Mouse (Mus musculus) frontal cortex, adult 2 months (tissue): ENCODE measurements at regions not wholly inside any gene's neighbourhood (a gene's known extent, or its start where the extent isn't known, plus 50 kb on each side); places are given as distances from the start of the nearest gene placed in this dataset.

ENCODE experiments used
- DNase-seq, 2 experiments: peaks; one replicate each; pipeline ENCODE4 v3.0.0; 2022; ENCODE audit warnings: low spot score in 1 of 2; ENCODE audit errors: extremely low spot score in 1 of 2

- DNase-seq, result no peak
These were observed 53.2 kb downstream of the Gas1 start for GRCm38 (mm10) chr13:60123964-60124363.

DNA sequence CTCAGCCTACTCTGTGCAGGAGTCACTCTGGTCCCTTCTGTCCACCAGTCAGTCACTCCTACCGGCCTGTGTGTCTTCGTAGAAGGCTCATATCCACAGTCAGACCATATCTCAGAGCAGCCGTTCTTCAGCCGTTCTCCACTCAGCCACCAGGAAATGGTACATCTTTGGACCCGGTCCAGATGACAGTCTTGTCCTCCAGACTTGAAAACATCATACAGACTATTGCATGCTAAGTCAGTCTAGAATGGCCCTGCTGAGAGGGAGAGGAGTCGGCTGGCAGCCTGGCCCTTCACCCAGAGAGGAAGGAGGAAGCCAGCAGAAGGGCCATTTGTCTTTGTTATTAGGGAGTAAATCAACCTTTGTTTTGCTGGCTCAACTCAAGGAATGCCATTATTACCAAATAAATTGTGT is 54.0 kb downstream of the Gas1 start:
- DNase-seq, result no peak

DNA sequence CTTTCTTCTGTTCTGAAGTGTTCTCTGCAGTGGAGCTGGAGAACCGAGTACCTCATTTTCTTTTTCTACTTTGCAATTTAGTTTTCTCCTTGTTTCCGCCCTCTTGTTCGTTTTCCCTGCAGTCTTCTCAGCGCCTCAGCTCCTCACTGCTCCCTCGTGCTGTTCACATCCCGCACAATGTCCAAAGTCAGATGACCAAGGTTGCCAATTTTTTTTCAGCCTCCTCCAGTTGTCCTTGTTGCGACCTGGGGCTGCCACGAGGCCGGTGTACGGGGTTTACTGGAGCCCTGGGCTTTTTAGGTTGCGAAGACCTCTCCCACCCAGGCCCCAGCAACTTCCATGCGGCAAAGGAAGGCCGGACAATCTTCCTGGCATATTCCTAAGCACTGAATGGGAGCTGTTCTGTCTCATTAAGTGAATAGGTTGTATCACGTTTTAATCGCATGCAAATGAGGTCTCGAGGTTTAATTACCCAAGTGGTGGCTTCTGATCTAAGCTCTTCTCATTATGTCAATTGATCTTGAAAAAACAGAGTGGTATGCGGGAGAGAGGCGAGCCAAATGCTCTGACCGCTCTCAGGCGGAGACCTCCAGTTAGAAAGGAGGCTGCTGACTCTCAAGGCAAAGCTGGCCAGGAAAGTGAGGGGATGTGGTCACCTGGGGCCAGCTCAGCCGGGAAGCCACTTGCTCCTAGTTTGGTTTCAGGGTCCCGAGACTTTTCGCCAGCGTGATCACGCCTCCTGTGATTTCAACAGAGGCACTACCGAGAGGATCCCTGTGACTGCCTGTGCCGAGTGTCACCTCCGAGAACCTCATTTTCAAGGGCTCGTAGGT is 54.6 kb downstream of the Gas1 start:
- no peak for DNase-seq

DNA sequence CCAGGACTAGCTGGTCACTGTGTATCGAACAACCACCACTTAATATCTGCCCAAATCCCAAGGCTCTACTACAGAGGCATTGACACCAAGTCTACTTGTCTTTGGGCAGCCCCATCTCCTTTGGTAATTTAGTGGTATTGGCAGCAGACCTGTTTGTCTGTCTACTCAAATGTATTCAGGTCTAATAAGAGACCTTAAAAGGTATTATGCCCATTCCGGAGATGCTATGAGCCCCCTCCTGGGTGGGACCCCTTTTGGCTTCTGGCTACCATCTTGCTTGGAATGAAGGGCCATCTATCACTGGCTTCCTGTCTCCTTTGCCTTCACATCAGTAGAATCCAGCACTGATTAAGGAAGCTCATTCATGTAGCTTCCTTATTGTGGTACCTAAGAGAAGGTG is 65.7 kb downstream of the Gas1 start:
- DNase-seq, result no peak

DNA sequence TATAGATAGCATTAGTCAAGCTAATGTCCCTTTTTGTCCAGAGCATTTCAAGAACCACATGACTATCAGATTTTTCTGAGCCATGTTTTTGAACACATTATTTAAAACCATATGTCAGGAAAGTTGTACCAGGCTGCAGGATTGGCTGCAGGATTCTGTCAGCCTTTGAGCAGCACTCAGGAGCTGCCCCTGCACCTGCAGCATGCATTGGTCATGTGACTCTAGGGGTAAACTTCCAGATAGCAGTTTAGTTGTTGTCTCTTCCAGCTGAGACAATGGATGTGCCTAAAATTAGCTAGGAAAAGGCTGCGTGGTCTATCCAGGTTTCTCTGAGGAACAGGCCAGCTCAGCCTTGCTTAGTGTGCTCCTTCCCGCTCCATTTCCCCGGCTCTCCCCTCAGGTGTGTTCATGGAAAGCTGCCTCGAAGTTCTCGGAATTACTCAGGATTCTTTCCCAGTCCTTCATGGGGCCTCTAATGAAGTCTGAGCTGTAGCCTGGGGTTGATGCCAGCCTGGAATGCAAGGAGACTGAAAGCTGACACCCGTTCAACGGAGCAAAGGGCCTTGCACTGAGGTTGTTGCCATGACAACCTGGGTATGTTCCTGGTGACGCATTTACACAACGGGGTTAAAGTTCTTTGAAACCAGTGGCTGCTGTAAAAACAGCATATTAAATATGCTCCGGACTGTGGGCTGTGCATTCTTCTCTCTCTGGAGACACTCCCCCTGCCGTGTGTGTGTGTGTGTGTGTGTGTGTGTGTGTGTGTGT is 66.9 kb downstream of the Gas1 start:
- peak in 1 of 2 experiments; percentile 27 for DNase-seq

GRCm38 (mm10) chr13:60105286-60105685 is 71.9 kb downstream of the Gas1 start:
- DNase-seq, result peak; percentile 10 to 49

GRCm38 (mm10) chr13:60101651-60102050 is 75.5 kb downstream of the Gas1 start:
- no peak for DNase-seq

DNA sequence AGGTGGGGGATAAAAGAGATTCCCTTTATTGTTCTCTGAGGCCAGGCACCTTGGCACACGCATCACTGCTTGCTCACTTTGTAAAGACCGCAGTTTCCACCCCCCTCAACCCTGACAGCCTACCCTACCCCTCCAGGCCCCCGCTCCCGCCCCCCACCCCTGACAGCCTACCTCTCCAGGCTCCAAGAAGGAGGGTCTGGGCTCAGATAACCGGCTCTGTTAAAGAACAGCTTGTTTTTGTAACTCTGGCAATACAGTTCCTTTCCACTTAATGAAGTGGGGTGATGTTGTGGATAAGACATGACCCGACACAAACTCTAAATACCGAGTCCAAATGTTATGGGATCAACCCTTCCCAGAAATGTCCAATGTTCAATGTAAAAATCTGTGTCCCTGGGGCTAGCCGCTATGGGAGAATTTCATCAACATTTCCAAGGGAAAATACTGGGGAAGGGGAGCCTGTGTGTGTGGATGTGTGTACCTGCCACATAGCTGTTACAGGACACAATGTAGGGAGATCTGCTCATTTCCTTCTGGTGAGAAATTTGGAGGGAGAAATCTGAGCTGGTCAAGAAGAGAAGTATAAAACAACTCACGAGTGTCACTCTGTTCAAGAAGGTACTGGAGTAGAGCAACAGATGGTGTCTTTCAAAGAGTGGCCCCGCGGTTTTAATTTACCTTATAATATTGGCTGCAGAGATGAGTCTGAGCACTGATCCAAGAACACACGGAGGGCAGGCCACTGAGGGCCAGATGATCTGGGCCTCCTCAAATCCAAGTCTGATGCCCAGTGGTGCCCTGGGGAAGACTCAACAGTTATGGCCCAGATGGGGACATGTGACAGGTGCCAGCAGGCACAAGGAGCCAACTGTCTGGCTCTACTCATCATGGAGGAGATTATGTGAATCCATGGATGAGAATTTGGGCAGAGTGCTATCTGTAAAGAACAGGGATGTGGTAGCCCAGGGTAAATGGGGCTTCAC is 76.7 kb downstream of the Gas1 start:
- DNase-seq, result no peak

GRCm38 (mm10) chr13:60099469-60100129 is 77.6 kb downstream of the Gas1 start:
- no peak for DNase-seq

GRCm38 (mm10) chr13:60098394-60098793 is 78.8 kb downstream of the Gas1 start:
- DNase-seq, result no peak

DNA sequence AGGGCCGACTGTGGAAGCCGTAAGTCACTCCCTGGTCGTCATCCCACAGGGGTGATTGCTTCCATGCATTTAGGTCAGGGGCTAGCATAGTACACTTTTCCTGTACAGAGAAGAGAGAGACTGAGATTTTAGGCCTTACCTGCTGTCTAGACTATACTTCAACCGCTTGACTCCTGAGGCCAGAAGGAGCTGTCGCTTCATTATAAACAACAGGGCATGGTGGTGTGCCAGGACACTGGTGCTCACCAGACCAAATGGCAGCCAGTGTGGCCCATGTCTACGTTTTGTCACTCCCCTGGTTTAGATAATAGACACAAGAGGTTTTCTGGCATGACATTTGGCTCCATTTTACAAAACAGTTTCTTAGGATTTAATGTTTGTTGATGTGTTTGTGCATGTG is 79.4 kb downstream of the Gas1 start:
- DNase-seq, result no peak

DNA sequence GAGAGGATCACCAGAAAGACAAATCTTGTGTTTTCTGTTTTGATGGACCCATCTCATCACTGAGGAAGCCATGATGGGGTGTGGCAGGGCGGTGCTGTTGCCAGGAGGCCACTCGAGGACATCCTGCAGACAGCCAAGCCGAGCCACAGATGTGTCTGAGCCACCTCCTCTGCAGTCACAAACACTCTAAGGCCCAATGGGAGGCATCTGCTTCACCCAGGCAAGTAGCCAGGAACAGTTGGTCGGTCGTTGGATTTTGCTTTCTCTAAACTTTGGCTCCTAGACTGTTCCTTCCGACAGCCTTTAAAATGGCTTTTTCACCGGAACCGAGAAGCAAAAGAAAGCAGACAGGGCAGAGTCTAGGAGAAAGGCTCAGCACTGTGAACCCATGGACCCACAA is 90.5 kb downstream of the Gas1 start:
- peak in 1 of 2 experiments; percentile 7 for DNase-seq

DNA sequence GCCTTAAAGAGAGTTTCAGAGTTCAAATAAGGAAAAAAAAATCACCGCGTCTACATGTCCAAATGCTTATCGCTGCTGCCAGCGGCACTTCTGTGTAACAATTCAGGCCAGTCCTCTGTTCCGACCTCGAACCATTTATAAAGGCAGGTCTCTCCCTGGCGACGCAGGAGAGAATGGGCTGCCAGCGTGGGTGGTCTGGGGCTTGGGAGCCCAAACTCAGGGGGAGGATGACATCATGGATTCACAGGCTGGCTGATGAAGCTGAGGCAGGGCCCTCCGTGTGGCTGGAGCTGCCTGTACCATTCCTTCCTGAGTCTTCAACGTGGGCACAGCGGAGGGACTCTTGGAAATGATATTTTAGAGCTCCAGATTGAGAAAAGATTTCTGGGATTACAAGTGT is 92.2 kb downstream of the Gas1 start:
- DNase-seq, result peak; percentile 4 to 25

DNA sequence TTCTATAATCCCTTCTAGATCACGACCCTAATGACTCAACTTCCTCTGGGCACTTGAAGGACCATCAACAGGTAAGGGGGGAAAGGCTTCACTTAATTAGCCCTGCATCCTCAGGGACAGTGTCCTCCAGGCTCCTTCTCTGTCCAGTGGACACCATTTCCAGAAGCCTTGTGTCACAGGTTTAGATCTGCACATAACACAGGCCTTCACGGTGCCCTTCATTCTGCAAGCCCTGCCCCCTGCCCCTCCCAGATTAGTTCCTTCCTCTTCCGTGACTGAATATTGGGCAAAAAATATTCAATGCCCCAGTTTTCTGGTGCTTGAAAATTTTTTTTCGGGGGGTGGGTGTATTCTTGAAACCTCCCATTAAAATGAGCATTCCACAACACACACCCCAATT is 92.9 kb downstream of the Gas1 start:
- no peak for DNase-seq

DNA sequence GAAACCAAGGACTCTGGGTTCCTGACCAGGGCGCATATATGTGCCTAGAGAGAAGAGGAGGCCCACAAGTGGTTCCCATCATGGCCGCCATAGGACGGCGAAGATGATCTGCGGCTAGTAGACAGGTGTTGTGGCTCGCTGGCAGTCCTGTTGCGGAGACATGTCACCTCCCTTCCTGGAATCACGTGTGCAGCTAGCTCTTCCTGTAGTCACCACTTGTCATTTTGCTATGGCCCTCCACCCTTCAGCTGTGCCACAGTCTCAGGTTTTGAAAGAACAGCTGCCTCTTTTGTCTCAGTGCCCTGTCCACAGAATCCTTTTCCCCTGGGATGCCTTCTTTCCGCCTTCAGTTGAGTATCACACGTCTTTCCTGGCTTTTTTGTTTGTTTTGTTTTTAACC is 97.1 kb downstream of the Gas1 start:
- no peak for DNase-seq

DNA sequence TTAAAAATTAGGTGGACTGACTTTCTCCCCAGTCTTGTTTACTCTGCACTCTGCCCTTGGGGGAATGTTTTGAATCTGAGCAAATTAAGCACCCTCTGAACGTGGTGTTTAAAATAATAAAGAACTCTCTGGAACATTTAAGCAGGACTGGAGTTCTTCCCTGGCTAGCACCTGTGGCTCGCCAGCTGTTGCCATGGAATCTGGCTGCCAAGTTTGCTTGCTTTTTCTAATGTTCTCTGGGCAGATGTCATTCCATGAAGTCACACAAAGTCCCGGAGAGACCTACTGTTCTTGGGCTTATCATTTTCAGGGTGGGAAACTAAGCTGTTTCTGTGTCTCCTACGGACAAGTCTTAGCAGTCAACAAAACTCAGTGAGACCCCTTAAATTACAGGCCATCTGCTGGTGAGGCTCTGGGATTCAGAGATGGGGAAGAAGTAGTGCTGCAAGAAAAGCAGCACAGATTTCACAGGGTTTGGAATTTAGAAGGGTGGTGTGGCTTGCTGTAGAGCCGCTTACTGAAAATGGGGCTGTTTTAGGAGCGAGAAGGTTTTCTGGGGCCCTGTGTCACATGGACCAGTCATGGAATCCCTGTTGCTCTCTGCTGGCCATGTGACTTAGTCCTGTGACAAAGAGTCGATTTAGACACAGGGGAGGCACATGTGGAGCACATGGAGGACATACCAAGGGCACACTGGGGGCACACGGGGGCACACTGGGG is 98.7 kb downstream of the Gas1 start:
- no peak for DNase-seq

DNA sequence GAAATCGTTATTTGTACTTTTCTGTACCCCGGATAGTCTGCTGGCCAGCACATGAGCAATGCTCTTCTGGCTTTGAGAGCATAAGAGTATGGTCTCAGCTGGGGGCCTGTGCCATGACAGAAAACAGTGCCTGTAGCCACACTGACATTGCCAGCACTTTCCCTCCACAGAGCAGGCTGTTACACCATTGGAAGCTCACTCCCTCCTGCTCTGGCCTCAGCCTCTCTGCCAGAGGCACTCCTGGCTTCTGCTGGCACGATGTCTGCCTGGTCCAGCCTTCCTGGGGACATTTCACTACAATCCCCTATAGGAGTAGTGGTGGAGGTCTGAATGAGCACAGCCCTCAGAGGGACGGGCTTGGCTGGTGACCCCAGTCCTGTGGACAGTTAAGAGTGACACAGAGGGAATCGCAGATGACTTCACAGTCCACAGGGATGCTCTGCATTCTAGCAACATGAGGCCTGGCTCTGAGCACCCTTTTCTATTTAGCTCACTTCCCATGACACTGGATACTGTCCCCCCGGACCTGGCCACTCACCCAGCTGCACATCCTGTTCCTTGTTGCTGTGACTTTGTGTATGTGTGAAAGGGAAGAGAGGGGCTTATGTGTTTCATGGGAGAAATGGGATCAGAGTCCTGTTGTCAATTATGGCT is 100.9 kb downstream of the Gas1 start:
- no peak for DNase-seq

DNA sequence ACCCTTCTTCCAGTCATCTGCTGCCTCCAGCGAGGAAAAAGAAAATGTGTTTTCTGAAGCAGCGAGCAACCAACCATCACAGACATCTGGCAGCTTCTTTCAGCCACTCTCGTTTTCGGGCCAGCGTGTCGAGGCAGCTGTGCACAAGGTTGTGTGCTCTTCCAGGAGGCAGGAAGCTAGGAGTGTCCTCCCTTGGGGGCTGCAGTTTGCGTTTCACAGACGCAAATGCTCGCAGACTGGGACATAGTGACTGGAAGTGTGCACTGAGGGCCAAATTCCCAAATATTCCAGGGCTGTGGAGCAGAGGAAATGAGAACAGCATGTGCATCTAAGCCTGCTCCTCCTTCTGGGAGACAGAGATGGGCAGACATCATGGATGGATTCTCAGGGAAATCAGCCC is 105.6 kb downstream of the Gas1 start:
- DNase-seq, result no peak

DNA sequence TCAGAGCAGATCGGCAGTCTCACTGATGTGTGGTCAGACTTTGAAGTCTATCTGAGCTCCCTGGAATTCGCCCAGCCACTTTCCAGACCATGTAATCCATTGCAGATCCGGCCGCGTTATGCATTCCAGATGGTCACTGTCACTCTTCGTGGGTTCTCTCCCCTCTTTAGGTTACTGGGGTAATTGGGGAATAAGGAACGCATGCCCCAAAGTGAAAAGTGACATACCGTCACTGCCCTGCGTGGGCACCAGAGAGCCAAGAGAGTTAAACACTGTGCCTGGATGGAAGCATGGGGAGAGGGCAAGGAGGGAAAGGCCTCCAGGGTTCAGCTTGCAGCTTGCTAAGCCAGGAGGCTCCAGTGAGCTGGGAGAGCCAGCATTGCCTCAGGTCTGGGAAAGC is 108.0 kb downstream of the Gas1 start:
- DNase-seq, result no peak
